Mouse (Mus musculus): ENCODE data around the gene Fbxl8. TPM values are rescaled to one million over a fixed set of nuclear protein-coding genes. Genes with fewer than 3 reads are reported as not detected.

Fbxl8 gene
- polyA plus RNA-seq, 1 experiment from 2014 or later: 3.1 TPM

MicroRNAs within 50 kb of the gene (microRNA counts, 519-probe panel; counts per million panel counts)
- microRNA mmu-miR-328: 2,396 counts per million, percentile 39 among the panel's probes with 10 or more counts

Small RNA genes lying within 50 kb of the gene (microRNA-seq; reads per million reads assigned to microRNA genes)
- gene Gm27320: not detected
- 220 reads per million, percentile 57 among the genes with 10 or more reads in this experiment for gene Mir328

Other genes with a start within 250 kb of the Fbxl8 start
- gene Ces3a, start 216.0 kb upstream of the Fbxl8 start, polyA plus RNA-seq (2014; fragmentation: Nextera tagmentation; extraction: Ambion mirVana): not detected in 2 replicates
- not detected in 2 replicates for gene Ces3b, start 180.9 kb upstream of the Fbxl8 start, polyA plus RNA-seq (2014; fragmentation: Nextera tagmentation; extraction: Ambion mirVana)
- not detected in 2 replicates for gene Ces4a, start 132.8 kb upstream of the Fbxl8 start, polyA plus RNA-seq (2014; fragmentation: Nextera tagmentation; extraction: Ambion mirVana)
- gene Cbfb, start 94.0 kb upstream of the Fbxl8 start, polyA plus RNA-seq (2014; fragmentation: Nextera tagmentation; extraction: Ambion mirVana): 73.7 and 75.2 TPM in 2 replicates
- 33.1 and 34.5 TPM in 2 replicates for gene D230025D16Rik, start 39.5 kb upstream of the Fbxl8 start, polyA plus RNA-seq (2014; fragmentation: Nextera tagmentation; extraction: Ambion mirVana)
- 22.7 and 29.4 TPM in 2 replicates for gene B3gnt9, start 9.5 kb upstream of the Fbxl8 start, polyA plus RNA-seq (2014; fragmentation: Nextera tagmentation; extraction: Ambion mirVana)
- 21.7 and 22.0 TPM in 2 replicates for gene Tradd, start within 50 bp of the Fbxl8 start, polyA plus RNA-seq (2014; fragmentation: Nextera tagmentation; extraction: Ambion mirVana)
- not detected in 2 replicates for gene Hsf4, start 5.2 kb downstream of the Fbxl8 start, polyA plus RNA-seq (2014; fragmentation: Nextera tagmentation; extraction: Ambion mirVana)
- 1.9 and 2.0 TPM in 2 replicates for gene Nol3, start 11.5 kb downstream of the Fbxl8 start, polyA plus RNA-seq (2014; fragmentation: Nextera tagmentation; extraction: Ambion mirVana)
- gene 4931428F04Rik, start 25.2 kb downstream of the Fbxl8 start, polyA plus RNA-seq (2014; fragmentation: Nextera tagmentation; extraction: Ambion mirVana): 10.3 and 10.7 TPM in 2 replicates
- 7.9 and 9.2 TPM in 2 replicates for gene Exoc3l, start 31.5 kb downstream of the Fbxl8 start, polyA plus RNA-seq (2014; fragmentation: Nextera tagmentation; extraction: Ambion mirVana)
- gene E2f4, start 33.0 kb downstream of the Fbxl8 start, polyA plus RNA-seq (2014; fragmentation: Nextera tagmentation; extraction: Ambion mirVana): 95.0 and 95.8 TPM in 2 replicates
- gene Elmo3, start 41.0 kb downstream of the Fbxl8 start, polyA plus RNA-seq (2014; fragmentation: Nextera tagmentation; extraction: Ambion mirVana): 14.3 and 15.2 TPM in 2 replicates
- gene Lrrc29, start 61.6 kb downstream of the Fbxl8 start, polyA plus RNA-seq (2014; fragmentation: Nextera tagmentation; extraction: Ambion mirVana): 2.6 and 3.6 TPM in 2 replicates
- 122 and 128 TPM in 2 replicates for gene Tmem208, start 61.7 kb downstream of the Fbxl8 start, polyA plus RNA-seq (2014; fragmentation: Nextera tagmentation; extraction: Ambion mirVana)
- gene Fhod1, start 83.3 kb downstream of the Fbxl8 start, polyA plus RNA-seq (2014; fragmentation: Nextera tagmentation; extraction: Ambion mirVana): 3.5 and 6.3 TPM in 2 replicates
- gene Slc9a5, start 84.2 kb downstream of the Fbxl8 start, polyA plus RNA-seq (2014; fragmentation: Nextera tagmentation; extraction: Ambion mirVana): 3.2 and 3.7 TPM in 2 replicates
- gene Plekhg4, start 108.6 kb downstream of the Fbxl8 start, polyA plus RNA-seq (2014; fragmentation: Nextera tagmentation; extraction: Ambion mirVana): 0.14 and 0.64 TPM in 2 replicates
- gene Kctd19, start 148.9 kb downstream of the Fbxl8 start, polyA plus RNA-seq (2014; fragmentation: Nextera tagmentation; extraction: Ambion mirVana): not detected in 2 replicates
- not detected in 2 replicates for gene Lrrc36, start 148.9 kb downstream of the Fbxl8 start, polyA plus RNA-seq (2014; fragmentation: Nextera tagmentation; extraction: Ambion mirVana)
- 39.1 and 40.1 TPM in 2 replicates for gene Tppp3, start 206.9 kb downstream of the Fbxl8 start, polyA plus RNA-seq (2014; fragmentation: Nextera tagmentation; extraction: Ambion mirVana)
- gene Zdhhc1, start 232.3 kb downstream of the Fbxl8 start, polyA plus RNA-seq (2014; fragmentation: Nextera tagmentation; extraction: Ambion mirVana): 33.9 and 37.2 TPM in 2 replicates

Measured in stomach, embryonic 14.5 days (tissue).